ENCODE assay signal across 8 mouse cellular contexts in the genomic region with DNA sequence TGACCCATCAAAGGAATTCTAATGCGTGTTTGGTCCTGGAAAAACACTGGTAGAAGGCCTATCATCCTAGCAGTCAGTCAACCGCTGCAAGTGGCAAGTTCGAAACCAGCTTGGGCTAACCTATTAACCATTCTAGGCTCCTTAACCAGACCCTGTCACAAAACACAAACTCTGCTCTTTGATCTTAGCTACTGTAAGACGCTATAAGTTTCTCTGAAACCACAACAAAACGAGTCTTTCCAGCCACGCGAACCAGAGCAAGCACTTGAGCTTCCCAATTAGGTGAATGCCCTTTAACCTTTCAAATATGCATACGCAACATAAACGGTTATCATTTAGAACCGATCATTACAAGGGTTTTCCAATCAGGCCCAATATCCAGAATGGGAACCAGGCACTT. TPM values are rescaled to one million over a fixed set of nuclear protein-coding genes. Genes with fewer than 3 reads are reported as not detected.
DNase-seq lines count a peak whose midpoint lies in the region; ATAC-seq lines count a peak whose summit lies in the region.

No protein-coding gene starts in this region.

- H3K27ac ChIP-seq in liver, embryonic 13.5 days = peak overlapping the region; percentile 89

- peaks cover 14% of the 10 kb centered on the region for H3K36me3 ChIP-seq in liver, embryonic 13.5 days

- ATAC-seq in liver, embryonic 13.5 days (ENCODE audit: low read depth) = no peak
- ATAC-seq in megakaryocyte progenitor cell, adult 5-6 weeks (replicated peaks; ENCODE audit: poor library complexity) = no peak

- peaks cover 54% of the 10 kb centered on the region for H3K4me1 ChIP-seq in liver, embryonic 13.5 days (replicated peaks)

- 44% methylated on average over 10 of the region's 10 CpGs for WGBS in liver, embryonic 13.5 days (ENCODE audit: insufficient replicate concordance)

- H3K9me3 ChIP-seq in liver, embryonic 13.5 days (replicated peaks) = no peaks in the 10 kb centered on the region

- H3K27me3 ChIP-seq in liver, embryonic 13.5 days = no peaks in the 10 kb centered on the region

- H3K4me2 ChIP-seq in liver, embryonic 13.5 days = peak overlapping the region; percentile 78

- DNase-seq in adrenal gland, adult 2 months = peak; percentile 29
- no peak for DNase-seq in adrenal gland, adult 8-10 months
- peak; percentile 35 for DNase-seq in thymus, postnatal 0 days (ENCODE audit: low spot score)
- DNase-seq in thymus, postnatal 25 days = no peak
- DNase-seq in liver, embryonic 13.5 days = no peak
- no peak for DNase-seq in right cerebral cortex, postnatal 14 days
- DNase-seq in gastrocnemius, adult 18-20 months (ENCODE audit: low spot score) = no peak

- H3K4me3 ChIP-seq in liver, embryonic 13.5 days (replicated peaks) = peak overlapping the region; percentile 83

- peak overlapping the region; percentile 87 for H3K9ac ChIP-seq in liver, embryonic 13.5 days

RNA-seq across cellular contexts. Expression of gene Zbtb38, which starts 33.7 kb away (rescaled TPM):
- 10 to 100 TPM; 63.1 to 73.9 TPM for total RNA-seq in adrenal gland, adult 2 months (2021)
- 13.6 and 17.4 TPM in 2 replicates for polyA plus RNA-seq in adrenal gland, adult 2 months (2012; rRNA removed)
- 10 to 100 TPM; 55.4 to 88.4 (median 70.5) TPM for total RNA-seq in adrenal gland, adult 8-10 months (2022)
- 21.1 and 21.4 TPM in 2 replicates for polyA plus RNA-seq in thymus, postnatal 0 days (2015; fragmentation: Nextera tagmentation; extraction: Ambion mirVana)
- 5.8 and 7.2 TPM in 2 replicates for polyA plus RNA-seq in liver, embryonic 13.5 days (2015; fragmentation: Nextera tagmentation; extraction: Ambion mirVana)
- total RNA-seq in gastrocnemius, adult 18-20 months (2021) = 10 to 100 TPM; 35.0 to 35.9 TPM
- total RNA-seq in megakaryocyte progenitor cell, adult 5-6 weeks (2015) = 23.5 and 27.8 TPM in 2 replicates
- total RNA-seq in megakaryocyte progenitor cell, adult 5-6 weeks (2017) = 24.2 and 25.7 TPM in 2 replicates

Comparison
In these comparisons a context has a peak if more than half of its experiments do, and no peak if none do; other contexts are left out.
1. DNase-seq: peak in adrenal gland, adult 2 months (single experiment) and thymus, postnatal 0 days (single experiment); none in adrenal gland, adult 8-10 months (single experiment), thymus, postnatal 25 days (single experiment), liver, embryonic 13.5 days (single experiment), right cerebral cortex, postnatal 14 days (single experiment) and gastrocnemius, adult 18-20 months (single experiment).